Mouse (Mus musculus): ENCODE data around the gene Slc5a4a.

The Slc5a4a gene

DNA sequence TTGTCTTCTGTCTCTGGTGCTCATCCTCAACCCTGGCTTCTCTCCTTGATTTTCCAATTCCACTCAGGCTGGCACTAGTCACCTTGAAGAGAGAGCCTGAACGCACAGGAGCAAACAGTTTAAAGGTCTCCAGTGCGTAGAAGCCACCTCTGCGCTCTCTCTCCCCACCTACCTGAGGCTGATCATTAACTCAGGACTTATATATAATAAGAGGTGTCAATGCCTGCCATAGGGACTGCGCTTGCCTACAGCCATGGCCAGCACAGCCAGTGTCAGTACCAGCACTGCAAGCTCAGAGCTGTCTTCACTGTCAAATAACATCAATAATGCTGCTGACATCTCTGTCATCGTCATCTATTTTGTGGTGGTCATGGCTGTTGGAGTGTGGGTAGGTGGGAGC, at the start of gene Slc5a4a:
Gene Slc5a4a, plus strand, starts transcription at position 174 of the 400 bp plus-strand sequence.
- no peak for DNase-seq (ENCODE audit: low spot score in 2 of 2)

DNA sequence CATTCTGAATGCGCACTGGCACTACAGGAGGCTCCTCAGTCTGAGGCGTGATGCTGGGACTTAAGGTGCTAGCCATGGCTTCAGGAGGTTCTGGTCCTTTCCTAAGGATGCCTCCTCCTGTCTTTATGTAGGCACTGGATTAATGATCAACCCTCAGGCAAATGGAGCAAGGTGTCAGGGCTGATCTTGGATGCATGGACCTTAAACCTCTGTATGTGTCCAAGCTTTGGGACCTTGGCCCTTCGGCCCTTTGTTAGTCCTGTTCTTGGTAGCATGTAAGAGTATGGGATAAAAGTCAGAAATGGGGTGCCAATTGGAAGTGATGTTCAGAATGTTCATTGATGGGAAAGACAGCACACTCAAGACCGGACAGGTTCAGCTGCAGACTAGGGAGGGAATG, 36.4 kb upstream of the Slc5a4a start, which contains the start of gene Slc5a4b:
Gene Slc5a4b, minus strand, starts transcription at position 101 of the 400 bp plus-strand sequence.
- DNase-seq (ENCODE audit: low spot score in 2 of 2): no peak

- DNase-seq (ENCODE audit: low spot score in 2 of 2): peak; percentile 9 to 22
Observed at GRCm38 (mm10) chr10:76117966-76118365, 29.3 kb upstream of the Slc5a4a start.

GRCm38 (mm10) chr10:76118741-76119140, 28.5 kb upstream of the Slc5a4a start:
- no peak for DNase-seq (ENCODE audit: low spot score in 2 of 2)

- no peak for DNase-seq (ENCODE audit: low spot score in 2 of 2)
Observed at GRCm38 (mm10) chr10:76120124-76120711, 27.0 kb upstream of the Slc5a4a start.

- no peak for DNase-seq (ENCODE audit: low spot score in 2 of 2)
Observed at GRCm38 (mm10) chr10:76121495-76121894, 25.8 kb upstream of the Slc5a4a start.

DNA sequence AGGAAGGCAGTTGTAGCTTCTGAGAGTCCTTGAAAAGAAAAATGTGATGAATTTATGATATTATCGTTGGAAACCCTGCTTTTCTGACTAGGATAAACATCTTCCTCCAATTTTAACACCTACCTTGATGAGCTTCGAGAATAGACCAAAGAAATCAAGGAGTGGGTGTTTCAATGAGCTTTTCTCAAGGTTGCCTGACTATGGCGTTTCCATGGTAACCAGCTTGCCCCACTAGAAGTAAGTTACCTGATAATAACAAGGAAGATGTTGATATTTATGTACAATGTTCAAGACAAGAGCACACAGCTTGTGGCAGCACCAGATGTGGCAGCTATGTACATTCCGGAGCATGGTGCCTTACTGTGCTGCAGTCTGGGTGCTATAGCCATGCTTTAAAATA, 14.7 kb upstream of the Slc5a4a start:
- DNase-seq (ENCODE audit: low spot score in 2 of 2): no peak

DNA sequence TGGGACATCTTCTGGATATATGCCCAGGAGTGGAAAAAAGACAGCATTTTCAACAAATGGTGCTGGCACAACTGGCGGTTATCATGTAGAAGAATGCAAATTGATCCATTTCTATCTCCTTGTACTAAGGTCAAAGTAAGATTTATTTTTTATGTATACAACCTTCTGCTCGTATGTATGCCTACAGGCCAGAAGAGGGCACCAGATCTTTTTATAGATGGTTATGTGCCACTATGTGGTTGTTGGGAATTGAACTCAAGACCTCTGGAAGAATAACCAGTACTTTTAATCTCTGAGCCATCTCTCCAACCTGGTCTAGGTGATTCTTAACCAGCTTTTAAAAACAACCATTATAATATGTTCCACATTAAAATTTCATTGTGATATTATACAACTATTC, 10.9 kb upstream of the Slc5a4a start:
- DNase-seq (ENCODE audit: low spot score in 2 of 2): no peak

DNA sequence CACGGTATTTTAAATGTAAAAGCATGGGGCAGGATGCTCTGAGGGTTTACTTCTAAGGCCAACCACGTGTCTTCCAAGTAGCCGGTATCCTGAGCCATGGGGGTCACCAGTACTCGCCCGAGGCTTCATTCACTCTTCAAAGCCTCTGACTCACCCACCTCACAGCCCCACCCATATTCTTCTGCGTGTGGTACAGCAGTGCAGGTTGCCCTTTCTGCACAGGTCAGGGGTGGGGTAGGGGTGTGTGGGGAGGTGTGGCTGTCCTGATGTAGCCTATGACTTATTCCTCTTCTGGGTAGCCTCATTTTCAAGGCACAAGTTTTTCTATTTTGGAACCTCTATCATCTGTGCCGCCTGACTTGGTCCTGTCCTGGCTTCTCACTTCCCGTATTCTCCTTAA, 405 bp upstream of the Slc5a4a start:
- DNase-seq (ENCODE audit: low spot score in 2 of 2): no peak

- DNase-seq (ENCODE audit: low spot score in 2 of 2): no peak
Observed at GRCm38 (mm10) chr10:76155911-76156310, 8.7 kb downstream of the Slc5a4a start.

DNA sequence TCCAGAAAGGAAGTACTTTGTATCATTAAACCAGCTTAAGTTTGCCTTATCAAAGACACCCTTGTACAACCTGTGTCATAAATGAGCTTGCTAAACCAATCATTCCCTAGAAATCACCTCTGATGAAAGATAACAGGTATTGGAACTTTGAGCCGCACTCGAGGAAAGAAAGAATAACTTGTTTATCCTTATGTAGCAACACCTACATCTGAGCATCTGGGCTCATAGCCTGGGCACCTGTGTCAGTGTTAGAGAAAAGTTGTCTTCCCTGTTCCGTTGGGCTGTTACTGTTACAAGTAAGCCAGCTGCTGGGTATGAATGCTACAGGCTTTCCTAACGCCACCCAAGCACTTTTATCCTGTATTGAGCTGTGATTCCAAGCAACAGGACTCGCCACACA, 10.3 kb downstream of the Slc5a4a start:
- DNase-seq (ENCODE audit: low spot score in 2 of 2): no peak

- DNase-seq (ENCODE audit: low spot score in 2 of 2): no peak
Observed at GRCm38 (mm10) chr10:76158009-76158408, 10.8 kb downstream of the Slc5a4a start.

DNA sequence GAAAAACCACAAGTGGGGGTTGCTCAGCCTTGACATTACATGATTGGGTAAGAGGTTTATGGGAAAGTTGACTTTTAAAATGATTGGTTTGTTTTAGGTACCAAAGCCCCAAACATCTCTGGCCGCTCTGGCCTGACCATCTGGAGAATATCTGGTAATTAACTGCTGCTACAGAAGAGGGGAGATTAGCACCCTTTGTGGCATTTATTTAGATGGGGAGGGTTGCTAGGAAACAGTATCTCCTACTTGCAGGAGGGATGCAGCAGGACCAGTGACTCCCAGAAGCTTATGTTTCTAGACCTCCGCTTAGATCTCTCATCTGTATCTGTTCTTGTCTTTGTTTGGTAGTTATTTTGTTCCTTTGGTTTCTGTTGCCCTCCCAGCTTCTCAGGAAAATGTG, 27.6 kb downstream of the Slc5a4a start:
- no peak for DNase-seq (ENCODE audit: low spot score in 2 of 2)

DNA sequence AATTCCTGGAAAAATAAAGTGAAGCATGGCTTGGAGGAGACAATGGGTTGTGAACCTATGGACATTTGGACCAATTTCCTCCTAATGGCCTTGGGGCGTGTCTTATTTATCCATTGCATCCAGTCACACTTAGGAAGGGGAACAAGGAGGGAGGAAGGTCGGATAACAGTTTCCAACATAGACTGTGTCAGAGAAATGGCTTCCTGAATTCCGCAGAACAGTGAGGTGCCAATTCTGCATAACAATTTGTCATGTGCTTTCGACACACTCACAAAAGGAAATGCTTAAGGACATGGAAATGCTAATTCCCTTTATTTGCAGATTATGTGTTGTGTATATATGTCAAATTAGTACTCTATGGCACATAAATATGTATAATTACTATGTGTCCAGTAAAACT, 38.0 kb downstream of the Slc5a4a start:
- DNase-seq (ENCODE audit: low spot score in 2 of 2): no peak

GRCm38 (mm10) chr10:76188010-76188409, 40.8 kb downstream of the Slc5a4a start:
- no peak for DNase-seq (ENCODE audit: low spot score in 2 of 2)

DNA sequence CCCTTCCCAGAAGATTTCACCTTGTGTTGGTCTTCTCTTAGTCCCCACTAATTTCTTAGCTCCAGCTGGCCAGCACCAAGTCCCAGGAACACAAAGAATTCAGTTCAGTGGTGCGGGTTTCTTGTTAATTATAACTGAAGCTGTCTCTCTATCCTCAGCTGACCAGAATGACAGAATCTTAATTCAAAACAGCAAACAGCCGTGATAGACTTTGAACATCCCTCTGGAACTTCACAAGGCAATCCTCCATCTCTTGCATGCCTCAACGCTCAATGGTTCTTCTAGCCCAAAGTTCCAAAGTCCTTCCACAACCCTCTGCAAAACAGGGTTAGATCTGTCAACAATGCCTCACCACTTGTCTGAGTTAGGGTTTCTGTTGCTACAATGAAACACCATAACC, 54.2 kb downstream of the Slc5a4a start:
- DNase-seq (ENCODE audit: low spot score in 2 of 2): no peak

DNA sequence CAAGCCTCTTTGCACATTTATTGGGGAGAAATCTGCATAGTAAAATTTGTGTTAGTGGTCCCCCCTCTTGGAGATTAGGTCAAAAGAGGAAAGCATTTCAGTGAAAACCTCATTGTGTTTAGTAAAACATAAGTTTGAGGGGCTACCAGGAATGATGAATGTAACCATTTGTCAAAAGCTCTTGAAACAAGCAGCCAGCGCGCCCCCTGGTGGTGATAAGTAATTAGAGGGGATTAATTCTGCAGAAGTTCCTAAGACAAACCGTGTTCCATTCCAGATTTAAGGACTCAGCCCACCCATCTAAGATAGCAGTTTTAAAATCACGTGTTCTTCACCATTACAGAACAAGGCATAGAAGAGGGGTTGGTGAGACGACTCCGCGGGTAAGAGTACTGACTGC, 54.7 kb downstream of the Slc5a4a start:
- peak; percentile 81 to 82 for DNase-seq (ENCODE audit: low spot score in 2 of 2)

DNA sequence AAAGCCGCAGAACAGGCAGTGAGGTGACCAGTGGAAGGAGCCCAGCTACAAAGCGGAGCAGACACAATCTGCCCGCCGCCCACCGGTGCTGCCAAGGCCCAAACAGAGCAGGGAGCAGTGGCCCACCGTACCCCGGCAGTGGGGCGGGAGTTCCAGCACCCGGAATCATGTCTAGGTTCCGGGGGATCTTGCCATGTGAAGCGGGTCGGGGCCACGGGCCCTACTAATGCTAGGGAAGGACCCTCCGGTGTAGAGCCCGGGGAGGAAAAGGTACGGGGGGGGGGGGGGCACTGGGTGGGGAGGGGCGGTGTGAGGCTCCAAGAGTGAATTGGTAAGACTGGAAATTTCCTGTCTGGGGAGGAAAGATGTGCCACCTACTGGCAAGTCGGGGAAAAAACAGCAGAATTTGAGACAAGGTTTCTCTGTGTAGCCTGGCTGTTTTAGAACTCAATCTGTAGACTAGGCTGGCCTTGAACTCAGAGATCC, 56.6 kb downstream of the Slc5a4a start:
- DNase-seq (ENCODE audit: low spot score in 2 of 2): peak; percentile 44 to 55

DNA sequence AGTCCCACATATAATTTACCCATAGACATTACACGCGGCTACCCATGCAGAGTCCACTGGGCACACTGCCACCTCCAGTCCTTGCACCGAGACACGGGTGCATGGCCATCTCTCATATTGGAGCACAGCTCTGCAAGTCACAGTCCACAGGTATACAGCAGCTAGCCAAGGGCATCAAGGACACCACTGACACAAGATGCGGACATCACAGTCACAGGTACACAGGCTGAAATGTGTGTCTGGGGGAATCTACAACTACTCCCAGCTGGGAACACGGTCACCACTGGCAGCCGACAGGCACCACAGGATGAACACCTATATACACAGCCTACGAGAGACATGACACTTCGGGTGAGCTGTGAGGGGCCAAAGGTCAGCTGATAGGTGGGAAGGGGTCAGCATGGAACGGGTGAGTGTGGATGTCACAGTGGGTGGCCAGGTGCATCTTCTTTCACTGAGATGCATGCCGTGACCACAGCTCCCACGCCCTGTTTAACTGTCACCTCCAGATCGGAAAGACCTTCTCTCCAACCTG, 60.1 kb downstream of the Slc5a4a start:
- no peak for DNase-seq (ENCODE audit: low spot score in 2 of 2)

DNA sequence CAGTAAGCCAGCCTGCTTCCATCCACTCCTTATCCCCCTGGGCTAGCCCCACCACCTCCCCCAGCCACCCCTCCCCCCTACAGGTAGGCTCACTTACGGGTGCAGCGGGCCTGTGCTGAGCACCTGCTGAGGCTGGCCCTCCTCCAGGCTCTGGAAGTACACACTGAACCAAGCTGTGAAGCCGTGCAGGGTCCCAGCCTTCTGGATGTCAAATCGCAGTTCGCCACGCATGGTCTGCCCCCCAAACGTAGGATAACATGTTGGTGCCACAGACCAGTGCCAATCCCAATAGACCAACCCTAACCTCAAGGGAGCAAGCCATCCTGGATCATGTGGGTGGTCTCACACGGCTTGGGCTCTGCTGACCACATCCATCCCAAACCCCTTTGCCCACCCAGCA, 62.0 kb downstream of the Slc5a4a start:
- DNase-seq (ENCODE audit: low spot score in 2 of 2): no peak

GRCm38 (mm10) chr10:76210806-76211205, 63.6 kb downstream of the Slc5a4a start:
- no peak for DNase-seq (ENCODE audit: low spot score in 2 of 2)

GRCm38 (mm10) chr10:76212121-76212520, 64.9 kb downstream of the Slc5a4a start:
- DNase-seq (ENCODE audit: low spot score in 2 of 2): no peak

DNA sequence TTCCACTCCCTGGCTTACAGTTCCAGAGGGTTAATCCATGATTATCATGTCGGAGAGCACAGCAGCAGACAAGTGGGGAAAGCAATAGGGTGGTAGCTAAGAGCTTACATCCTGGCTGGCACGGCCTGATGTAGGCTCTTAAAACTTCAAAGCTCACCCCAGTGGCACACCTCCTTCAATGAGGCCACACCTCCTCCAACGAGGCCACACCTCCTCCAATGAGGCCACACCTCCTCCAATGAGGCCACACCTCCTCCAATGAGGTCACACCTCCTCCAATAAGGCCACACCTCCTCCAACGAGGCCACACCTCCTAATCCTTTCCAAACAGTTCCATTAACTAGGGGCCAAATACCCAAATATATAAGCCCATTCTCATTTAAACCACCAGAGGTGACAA, 66.9 kb downstream of the Slc5a4a start:
- DNase-seq (ENCODE audit: low spot score in 2 of 2): no peak

DNA sequence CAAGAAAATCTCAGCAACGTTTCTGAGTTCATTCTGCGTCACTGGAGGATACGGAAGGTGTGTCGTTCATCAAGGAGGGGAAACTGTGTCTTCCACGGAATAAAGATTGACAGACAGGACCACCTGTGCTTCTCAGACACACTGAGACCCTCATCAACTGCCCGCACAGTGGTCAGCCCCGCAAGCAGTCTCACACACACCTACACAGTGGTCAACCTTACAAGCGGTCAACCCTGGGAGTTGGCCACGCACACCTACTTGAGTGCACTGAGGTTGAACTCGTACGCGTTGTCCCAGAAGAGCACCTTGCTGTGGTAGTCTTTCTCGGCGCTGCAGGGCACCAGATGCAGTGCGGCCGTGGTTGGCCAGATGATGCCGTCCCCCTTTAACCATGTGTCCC, 69.8 kb downstream of the Slc5a4a start:
- DNase-seq (ENCODE audit: low spot score in 2 of 2): peak in 1 of 2 experiments; percentile 1
